ENCODE assay signal across 8 mouse cellular contexts in genomic region chr7:140821305-140821652, GRCm38 (mm10). TPM values are rescaled to one million over a fixed set of nuclear protein-coding genes. Genes with fewer than 3 reads are reported as not detected.
A peak's percentile ranks its signal among the peaks of the same experiment; 100 is the strongest.
DNase-seq lines count a peak whose midpoint lies in the region; ATAC-seq and TF ChIP-seq lines count a peak whose summit lies in the region.

No protein-coding gene starts in this region.

- H3K27me3 ChIP-seq in erythroblast, embryonic 14.5 days (ENCODE audit: control insufficient read depth), result peaks cover 4% of the 10 kb centered on the region; the same call in 1 of the 2 replicates
- peaks cover 3% of the 10 kb centered on the region; the same call in 1 of the 2 replicates for H3K27me3 ChIP-seq in E14TG2a.4 (ENCODE audit: insufficient read depth, low read length)
- 0 out of 2 replicates have a peak, but pooled peaks cover under 1% of the 10 kb centered on the region for H3K27me3 ChIP-seq in forebrain, embryonic 13.5 days
- H3K27me3 ChIP-seq in liver, embryonic 14.5 days (ENCODE audit: control insufficient read depth, insufficient read depth, low read length), result no peaks in the 10 kb centered on the region

- peaks cover 7% of the 10 kb centered on the region for H3K4me1 ChIP-seq in erythroblast, embryonic 14.5 days (ENCODE audit: control insufficient read depth)
- peaks cover 6% of the 10 kb centered on the region for H3K4me1 ChIP-seq in E14TG2a.4 (replicated peaks; ENCODE audit: low read depth, low read length)
- H3K4me1 ChIP-seq in forebrain, embryonic 13.5 days, result peaks cover 10% of the 10 kb centered on the region; the same call in 1 of the 2 replicates
- H3K4me1 ChIP-seq in liver, embryonic 14.5 days (replicated peaks; ENCODE audit: control insufficient read depth in 2 of 2, insufficient read depth in 2 of 2, low read length in 1 of 2), result no peaks in the 10 kb centered on the region

- H3K4me2 ChIP-seq in forebrain, embryonic 13.5 days, result peak overlapping the region; percentile 72
- peak overlapping the region; percentile 61 for H3K4me2 ChIP-seq in liver, embryonic 14.5 days (ENCODE audit: low read depth)

- no peak for ATAC-seq in erythroblast, adult 5-6 weeks (replicated peaks; ENCODE audit: low FRiP score, poor library complexity, severe bottlenecking)
- ATAC-seq in forebrain, embryonic 13.5 days, result peak; percentile 62
- no peak for ATAC-seq in liver, embryonic 14.5 days (ENCODE audit: insufficient read depth)

- no peak for DNase-seq in liver, embryonic 14.5 days (ENCODE audit: low read depth in 3 of 3, low spot score in 3 of 3)
- no peak for DNase-seq in retina, embryonic 14.5 days (ENCODE audit: low spot score)
- DNase-seq in embryo, embryonic 11 days, result no peak
- no peak for DNase-seq in lung, postnatal 36 days

- H3K4me3 ChIP-seq in erythroblast, embryonic 14.5 days (replicated peaks), result peak overlapping the region; percentile 60
- H3K4me3 ChIP-seq in E14TG2a.4 (replicated peaks; ENCODE audit: low read length), result peak overlapping the region; percentile 94
- H3K4me3 ChIP-seq in forebrain, embryonic 13.5 days, result peak overlapping the region; percentile 51
- H3K4me3 ChIP-seq in liver, embryonic 14.5 days (ENCODE audit: insufficient read depth in 1 of 2, low read depth in 2 of 2, low read length in 2 of 2), result peak overlapping the region in 1 of 2 experiments; percentile 45; a peak in 2 of 4 replicates

- no peak for TF ChIP-seq EP300 in liver, embryonic 14.5 days (IDR thresholded peaks at IDR 0.05; ENCODE audit: low read depth)

- peak overlapping the region; percentile 69; the same call in 1 of the 2 replicates for H3K9ac ChIP-seq in forebrain, embryonic 13.5 days
- H3K9ac ChIP-seq in liver, embryonic 14.5 days (replicated peaks), result no peak overlapping the region

- H3K9me3 ChIP-seq in erythroblast, embryonic 14.5 days (ENCODE audit: control insufficient read depth, low read length), result no peaks in the 10 kb centered on the region
- no peaks in the 10 kb centered on the region for H3K9me3 ChIP-seq in E14TG2a.4 (ENCODE audit: low read length)
- H3K9me3 ChIP-seq in forebrain, embryonic 13.5 days (replicated peaks), result no peaks in the 10 kb centered on the region
- H3K9me3 ChIP-seq in liver, embryonic 14.5 days (ENCODE audit: control insufficient read depth, low read length), result no peaks in the 10 kb centered on the region

- no peak for TF ChIP-seq CTCF in E14TG2a.4 (conservative IDR thresholded peaks at IDR 0.05; ENCODE audit: low read length)
- no peak for TF ChIP-seq CTCF in liver, embryonic 14.5 days (IDR thresholded peaks at IDR 0.05; ENCODE audit: low read depth)

- WGBS in forebrain, embryonic 13.5 days, result 31% methylated on average over 5 of the region's 5 CpGs
- WGBS in liver, embryonic 14.5 days (ENCODE audit: insufficient replicate concordance), result 61% methylated on average over 5 of the region's 5 CpGs

- no peak overlapping the region; the same call in 1 of the 2 replicates for H3K27ac ChIP-seq in forebrain, embryonic 13.5 days
- no peak overlapping the region for H3K27ac ChIP-seq in liver, embryonic 14.5 days

- no peaks in the 10 kb centered on the region for H3K36me3 ChIP-seq in erythroblast, embryonic 14.5 days (ENCODE audit: control insufficient read depth)
- peaks cover 20% of the 10 kb centered on the region for H3K36me3 ChIP-seq in E14TG2a.4 (ENCODE audit: insufficient read depth, low read length)
- H3K36me3 ChIP-seq in forebrain, embryonic 13.5 days (ENCODE audit: poor library complexity, severe bottlenecking), result no peaks in the 10 kb centered on the region
- H3K36me3 ChIP-seq in liver, embryonic 14.5 days (replicated peaks; ENCODE audit: control insufficient read depth, insufficient read depth, low read depth), result no peaks in the 10 kb centered on the region

RNA-seq across cellular contexts. Expression of gene Zfp941, which starts 0.7 kb away (rescaled TPM):
- polyA plus RNA-seq in erythroblast, embryonic 14.5 days (2012), result not detected in 2 replicates
- total RNA-seq in erythroblast, adult 5-6 weeks (2015; ENCODE audit: low replicate concordance), result not detected in 2 replicates
- 0.28 and 0.51 TPM in 2 replicates for total RNA-seq in erythroblast, adult 5-6 weeks (2017; ENCODE audit: low replicate concordance)
- 8.7 and 10.6 TPM in 2 replicates for polyA plus RNA-seq in forebrain, embryonic 13.5 days (2015; fragmentation: Nextera tagmentation; extraction: Ambion mirVana)
- polyA plus RNA-seq in liver, embryonic 14.5 days (2012; rRNA removed), result 0.06 and 0.10 TPM in 2 replicates
- polyA plus RNA-seq in liver, embryonic 14.5 days (2014; fragmentation: Nextera tagmentation; extraction: Ambion mirVana), result 0.10 and 0.25 TPM in 2 replicates

RNA-seq across cellular contexts. Expression of gene Urah, which starts 13.5 kb away (rescaled TPM):
- polyA plus RNA-seq in erythroblast, embryonic 14.5 days (2012), result 0.06 TPM in 1 of 2 replicates, not detected in the other
- total RNA-seq in erythroblast, adult 5-6 weeks (2015; ENCODE audit: low replicate concordance), result not detected in 2 replicates
- total RNA-seq in erythroblast, adult 5-6 weeks (2017; ENCODE audit: low replicate concordance), result not detected in 2 replicates
- polyA plus RNA-seq in forebrain, embryonic 13.5 days (2015; fragmentation: Nextera tagmentation; extraction: Ambion mirVana), result not detected in 2 replicates
- polyA plus RNA-seq in liver, embryonic 14.5 days (2012; rRNA removed), result 8.3 and 9.1 TPM in 2 replicates
- polyA plus RNA-seq in liver, embryonic 14.5 days (2014; fragmentation: Nextera tagmentation; extraction: Ambion mirVana), result 19.3 and 22.8 TPM in 2 replicates

RNA-seq across cellular contexts. Expression of gene Scgb1c1, which starts 24.1 kb away (rescaled TPM):
- not detected in 2 replicates for polyA plus RNA-seq in erythroblast, embryonic 14.5 days (2012)
- total RNA-seq in erythroblast, adult 5-6 weeks (2015; ENCODE audit: low replicate concordance), result not detected in 2 replicates
- not detected in 2 replicates for total RNA-seq in erythroblast, adult 5-6 weeks (2017; ENCODE audit: low replicate concordance)
- not detected in 2 replicates for polyA plus RNA-seq in forebrain, embryonic 13.5 days (2015; fragmentation: Nextera tagmentation; extraction: Ambion mirVana)
- polyA plus RNA-seq in liver, embryonic 14.5 days (2012; rRNA removed), result not detected in 2 replicates
- not detected in 2 replicates for polyA plus RNA-seq in liver, embryonic 14.5 days (2014; fragmentation: Nextera tagmentation; extraction: Ambion mirVana)

RNA-seq across cellular contexts. Expression of gene Odf3, which starts 26.3 kb away (rescaled TPM):
- not detected in 2 replicates for polyA plus RNA-seq in erythroblast, embryonic 14.5 days (2012)
- total RNA-seq in erythroblast, adult 5-6 weeks (2015; ENCODE audit: low replicate concordance), result not detected in 2 replicates
- total RNA-seq in erythroblast, adult 5-6 weeks (2017; ENCODE audit: low replicate concordance), result not detected in 2 replicates
- not detected in 2 replicates for polyA plus RNA-seq in forebrain, embryonic 13.5 days (2015; fragmentation: Nextera tagmentation; extraction: Ambion mirVana)
- not detected in 2 replicates for polyA plus RNA-seq in liver, embryonic 14.5 days (2012; rRNA removed)
- not detected in 2 replicates for polyA plus RNA-seq in liver, embryonic 14.5 days (2014; fragmentation: Nextera tagmentation; extraction: Ambion mirVana)

RNA-seq across cellular contexts. Expression of gene Syce1, which starts 33.6 kb away (rescaled TPM):
- polyA plus RNA-seq in erythroblast, embryonic 14.5 days (2012), result 0.05 TPM in 1 of 2 replicates, not detected in the other
- not detected in 2 replicates for total RNA-seq in erythroblast, adult 5-6 weeks (2015; ENCODE audit: low replicate concordance)
- total RNA-seq in erythroblast, adult 5-6 weeks (2017; ENCODE audit: low replicate concordance), result 0.60 TPM in 1 of 2 replicates, not detected in the other
- 0.28 TPM in 1 of 2 replicates, not detected in the other for polyA plus RNA-seq in forebrain, embryonic 13.5 days (2015; fragmentation: Nextera tagmentation; extraction: Ambion mirVana)
- polyA plus RNA-seq in liver, embryonic 14.5 days (2012; rRNA removed), result 0.08 and 0.09 TPM in 2 replicates
- not detected in 2 replicates for polyA plus RNA-seq in liver, embryonic 14.5 days (2014; fragmentation: Nextera tagmentation; extraction: Ambion mirVana)
